Mouse (Mus musculus): Measurements from ENCODE around the gene Tmem132e. TPM values are rescaled to one million over a fixed set of nuclear protein-coding genes. Genes with fewer than 3 reads are reported as not detected.

Tmem132e gene
- polyA plus RNA-seq, 1 experiment from 2014 or later, result 0.93 TPM

DNA sequence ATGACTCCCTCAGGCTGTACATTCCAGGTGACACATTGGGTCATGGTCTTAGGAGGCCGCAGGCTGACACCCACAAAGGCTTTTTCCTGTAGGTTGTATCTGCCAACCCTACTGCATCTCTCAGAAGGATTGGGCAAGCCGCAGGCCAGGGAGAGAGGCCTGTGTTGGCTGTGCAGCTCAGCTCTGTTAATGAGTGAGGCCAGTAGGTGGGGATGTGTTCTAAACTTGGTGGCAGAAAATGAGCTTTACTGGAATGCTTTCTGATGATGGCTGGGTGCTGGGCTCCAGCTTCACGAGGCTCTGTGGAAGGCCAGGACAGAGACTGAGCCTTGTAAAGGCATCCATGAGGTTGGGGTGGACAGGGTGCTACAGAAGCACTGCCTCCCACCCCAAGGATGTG, 3.6 kb downstream of the Tmem132e start:
- Histone ChIP-seq H3K4me1 (peaks cover 49% of the 10 kb centered on the region), H3K4me3 (no peak overlapping the region), H3K36me3 (no peaks in the 10 kb centered on the region), H3K9me3 (replicated peaks) (no peaks in the 10 kb centered on the region), H3K27me3 (ENCODE audit: low read depth, poor library complexity, severe bottlenecking) (peaks cover 85% of the 10 kb centered on the region), H3K27ac (replicated peaks) (no peak overlapping the region)
- no peak for DNase-seq (ENCODE audit: low spot score)
- WGBS, result 65% methylated on average over 3 of the region's 3 CpGs

DNA sequence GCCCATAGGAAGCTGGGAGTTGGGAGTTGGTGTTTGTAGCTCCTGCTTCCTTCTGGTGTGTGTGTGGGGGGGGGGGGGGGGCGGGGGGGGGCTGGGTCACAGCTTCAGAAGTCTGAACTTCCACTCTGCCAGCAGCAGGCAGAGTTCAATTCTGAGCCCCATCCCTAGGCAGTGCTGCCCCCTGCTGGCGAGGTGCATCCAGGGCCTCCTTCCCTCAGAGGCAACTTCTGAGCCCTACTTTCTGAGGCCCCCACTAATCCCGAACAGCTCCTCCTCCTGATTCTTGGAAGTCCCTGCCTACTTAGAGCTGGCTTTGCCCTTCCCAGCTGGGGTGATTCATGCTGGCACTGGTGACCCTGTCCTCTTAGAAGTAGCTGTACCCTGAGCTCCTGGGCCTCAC, 10.9 kb downstream of the Tmem132e start:
- no peaks in the 10 kb centered on the region for H3K9me3 ChIP-seq (replicated peaks)

DNA sequence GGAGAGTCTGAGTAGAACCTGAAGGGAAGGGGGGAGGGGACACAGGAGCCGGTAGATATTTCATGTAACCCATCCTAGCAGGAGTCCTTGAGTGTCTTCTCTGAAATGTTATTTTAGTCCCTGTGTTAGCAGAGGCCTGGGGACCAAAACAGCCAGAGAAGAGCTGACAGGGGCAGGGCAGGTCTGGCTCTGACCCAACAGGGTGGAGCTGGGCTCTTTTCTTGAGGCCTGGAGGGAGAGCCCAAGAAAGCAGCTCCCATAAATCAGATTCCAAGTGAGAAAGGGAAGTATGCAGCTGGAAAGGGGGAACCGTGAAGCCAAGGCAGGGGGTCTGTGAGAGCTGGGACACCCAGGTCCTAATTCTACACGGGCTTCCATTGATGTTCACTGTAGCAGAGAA, 16.9 kb downstream of the Tmem132e start:
- Histone ChIP-seq H3K4me3 (no peak overlapping the region), H3K9me3 (replicated peaks) (no peaks in the 10 kb centered on the region), H3K36me3 (no peaks in the 10 kb centered on the region), H3K27me3 (ENCODE audit: low read depth, poor library complexity, severe bottlenecking) (peaks cover 74% of the 10 kb centered on the region), H3K27ac (replicated peaks) (peak overlapping the region; percentile 61; the same call in 1 of the 2 replicates), H3K4me1 (peaks cover 38% of the 10 kb centered on the region)
- no peak for DNase-seq (ENCODE audit: low spot score)
- 53% methylated on average over 3 of the region's 3 CpGs for WGBS

More for the DNA sequence above, 10.9 kb downstream of the Tmem132e start:
- Histone ChIP-seq H3K4me1 (peaks cover 19% of the 10 kb centered on the region), H3K27ac (replicated peaks) (no peak overlapping the region), H3K4me3 (no peak overlapping the region), H3K36me3 (no peaks in the 10 kb centered on the region), H3K27me3 (ENCODE audit: low read depth, poor library complexity, severe bottlenecking) (peaks cover 57% of the 10 kb centered on the region)
- DNase-seq (ENCODE audit: low spot score), result peak; percentile 38
- 21% methylated on average over 3 of the region's 3 CpGs for WGBS

DNA sequence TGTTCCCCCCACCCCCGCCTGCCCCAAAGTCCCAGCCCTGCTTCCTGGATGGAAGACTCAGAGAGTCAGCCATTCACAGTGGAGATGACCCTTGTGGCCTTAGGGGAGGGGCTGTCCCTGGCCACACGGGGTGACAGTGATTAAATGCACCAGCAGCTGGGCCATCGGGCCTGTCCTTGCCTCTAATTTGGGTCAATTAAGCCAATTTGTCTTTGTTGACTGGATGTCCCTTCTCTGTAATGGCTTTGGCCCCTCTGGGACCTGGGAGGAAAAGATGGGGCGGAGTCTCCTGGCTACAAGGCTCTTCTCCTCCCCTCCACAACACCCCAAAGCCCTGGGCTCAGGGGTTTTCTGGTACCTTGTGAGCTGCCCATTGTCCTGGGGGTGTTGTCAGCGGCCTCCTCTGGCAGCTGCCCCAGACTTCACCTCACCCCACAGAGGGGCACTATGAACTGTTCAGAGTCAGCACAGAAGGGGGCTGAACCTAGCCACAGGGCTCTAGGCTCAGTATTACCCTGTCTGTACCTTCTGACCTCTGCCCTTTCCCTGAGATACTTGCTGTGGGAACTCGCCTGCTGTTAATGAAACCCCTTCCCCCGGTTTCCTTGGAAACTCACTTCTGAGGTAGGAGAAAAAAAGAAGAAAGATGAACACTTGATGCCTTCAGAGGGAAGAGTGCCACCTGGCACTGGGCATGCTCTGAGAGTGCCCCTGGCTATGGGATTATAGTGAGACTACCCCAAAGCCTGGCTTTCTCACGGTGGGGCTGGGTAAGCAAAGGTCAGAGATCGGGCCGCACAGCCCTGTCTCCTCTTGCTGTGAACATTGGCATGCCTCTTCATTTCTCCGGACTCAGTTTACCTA, 17.9 kb downstream of the Tmem132e start:
- Histone ChIP-seq H3K9me3 (replicated peaks) (no peaks in the 10 kb centered on the region), H3K4me3 (no peak overlapping the region), H3K36me3 (no peaks in the 10 kb centered on the region), H3K27me3 (ENCODE audit: low read depth, poor library complexity, severe bottlenecking) (peaks cover 71% of the 10 kb centered on the region), H3K4me1 (peaks cover 38% of the 10 kb centered on the region), H3K27ac (replicated peaks) (peak overlapping the region; percentile 61)
- peak; percentile 43 for DNase-seq (ENCODE audit: low spot score)
- WGBS, result 29% methylated on average over 11 of the region's 11 CpGs

DNA sequence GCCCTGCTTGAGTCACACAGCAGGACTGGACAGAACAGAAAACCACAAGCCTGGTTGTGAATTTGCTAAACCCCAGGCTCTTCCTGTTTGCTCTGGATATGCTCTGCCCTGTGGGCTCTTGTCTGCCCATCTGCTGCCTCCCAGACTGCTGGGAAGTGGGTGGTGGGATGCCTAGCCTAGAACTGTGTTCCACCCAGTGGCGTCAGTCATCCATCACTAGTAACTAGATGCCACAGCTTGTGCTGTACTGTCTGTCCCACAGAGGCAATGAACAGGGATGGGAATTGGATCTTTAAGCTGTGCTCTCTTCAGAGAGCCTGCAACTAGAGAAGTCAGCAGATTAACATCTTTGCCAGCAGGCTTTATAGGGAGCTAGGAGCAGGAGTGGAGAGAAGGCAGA, 23.8 kb downstream of the Tmem132e start:
- H3K27me3 ChIP-seq (ENCODE audit: low read depth, poor library complexity, severe bottlenecking), result peaks cover 85% of the 10 kb centered on the region
- WGBS, result 88% methylated on average over 1 of the region's 1 CpGs
- no peaks in the 10 kb centered on the region for H3K9me3 ChIP-seq (replicated peaks)
- no peak for DNase-seq (ENCODE audit: low spot score)
- H3K4me3 ChIP-seq, result no peak overlapping the region
- no peaks in the 10 kb centered on the region for H3K36me3 ChIP-seq
- H3K27ac ChIP-seq (replicated peaks), result no peak overlapping the region; the same call in 1 of the 2 replicates
- H3K4me1 ChIP-seq, result peaks cover 11% of the 10 kb centered on the region

GRCm38 (mm10) chr11:82418337-82419041, 29.8 kb downstream of the Tmem132e start:
- Histone ChIP-seq H3K27ac (replicated peaks) (peak overlapping the region; percentile 55; the same call in 1 of the 2 replicates), H3K27me3 (ENCODE audit: low read depth, poor library complexity, severe bottlenecking) (peaks cover 70% of the 10 kb centered on the region), H3K4me3 (no peak overlapping the region), H3K36me3 (no peaks in the 10 kb centered on the region), H3K9me3 (replicated peaks) (no peaks in the 10 kb centered on the region), H3K4me1 (peaks cover 51% of the 10 kb centered on the region)
- WGBS, result 60% methylated on average over 8 of the region's 9 CpGs
- DNase-seq (ENCODE audit: low spot score), result no peak

- peaks cover 62% of the 10 kb centered on the region for H3K4me1 ChIP-seq
- DNase-seq (ENCODE audit: low spot score), result peak; percentile 28
Observed at GRCm38 (mm10) chr11:82421909-82422308, 33.2 kb downstream of the Tmem132e start.

DNA sequence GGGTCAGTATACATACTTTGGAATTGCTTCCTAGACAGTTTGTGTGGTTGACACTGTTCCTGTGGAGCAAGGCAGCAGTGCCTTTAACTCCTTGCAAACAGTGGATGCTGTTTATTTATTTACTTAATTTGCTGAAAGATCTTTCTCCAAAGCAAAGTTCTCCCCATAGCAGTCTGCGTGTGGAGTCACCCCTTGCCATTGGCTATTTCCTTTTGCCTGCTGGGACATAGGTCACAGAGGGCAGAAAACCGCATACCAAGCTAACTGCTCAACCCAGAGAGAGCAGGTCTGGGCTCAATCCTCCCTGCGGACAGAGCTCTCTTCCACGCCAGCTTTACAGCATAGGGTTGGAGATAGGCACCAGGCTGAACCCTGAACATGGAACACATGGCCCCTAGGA, 34.8 kb downstream of the Tmem132e start:
- 33% methylated on average over 4 of the region's 4 CpGs for WGBS
- Histone ChIP-seq H3K27ac (replicated peaks) (0 out of 2 replicates have a peak overlapping the region, but pooled peaks have one; percentile 43), H3K9me3 (replicated peaks) (no peaks in the 10 kb centered on the region), H3K36me3 (no peaks in the 10 kb centered on the region), H3K27me3 (ENCODE audit: low read depth, poor library complexity, severe bottlenecking) (peaks cover 51% of the 10 kb centered on the region), H3K4me3 (no peak overlapping the region), H3K4me1 (peaks cover 53% of the 10 kb centered on the region)
- DNase-seq (ENCODE audit: low spot score), result peak; percentile 45

More at GRCm38 (mm10) chr11:82421909-82422308, 33.2 kb downstream of the Tmem132e start:
- 61% methylated on average over 5 of the region's 5 CpGs for WGBS
- H3K27ac ChIP-seq (replicated peaks), result no peak overlapping the region; the same call in 1 of the 2 replicates
- no peak overlapping the region for H3K4me3 ChIP-seq
- no peaks in the 10 kb centered on the region for H3K36me3 ChIP-seq
- H3K27me3 ChIP-seq (ENCODE audit: low read depth, poor library complexity, severe bottlenecking), result peaks cover 60% of the 10 kb centered on the region
- no peaks in the 10 kb centered on the region for H3K9me3 ChIP-seq (replicated peaks)

DNA sequence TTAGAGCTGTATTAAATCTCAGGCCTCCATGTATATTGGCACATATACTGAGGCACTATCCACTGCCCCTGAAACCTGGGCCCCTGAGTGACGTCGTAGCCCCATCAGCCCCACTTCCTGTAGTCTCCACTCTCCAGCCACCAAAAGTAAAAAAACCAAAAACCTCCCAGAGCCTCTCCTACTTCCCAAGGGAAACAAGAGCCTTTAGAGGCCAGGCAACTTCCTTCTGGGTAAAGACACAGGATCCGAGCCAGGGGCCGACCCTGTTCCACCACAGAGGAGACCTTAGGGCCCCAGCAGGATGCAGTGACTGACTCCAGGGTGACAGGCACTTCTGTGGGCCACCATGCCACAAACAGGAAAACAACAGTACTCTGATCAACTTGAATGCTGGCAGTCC, 40.1 kb downstream of the Tmem132e start:
- no peaks in the 10 kb centered on the region for H3K9me3 ChIP-seq (replicated peaks)
- no peak for DNase-seq (ENCODE audit: low spot score)
- 73% methylated on average over 4 of the region's 4 CpGs for WGBS
- H3K4me1 ChIP-seq, result peaks cover 10% of the 10 kb centered on the region
- H3K36me3 ChIP-seq, result no peaks in the 10 kb centered on the region
- H3K27ac ChIP-seq (replicated peaks), result no peak overlapping the region
- H3K27me3 ChIP-seq (ENCODE audit: low read depth, poor library complexity, severe bottlenecking), result peaks cover 71% of the 10 kb centered on the region
- no peak overlapping the region for H3K4me3 ChIP-seq

DNA sequence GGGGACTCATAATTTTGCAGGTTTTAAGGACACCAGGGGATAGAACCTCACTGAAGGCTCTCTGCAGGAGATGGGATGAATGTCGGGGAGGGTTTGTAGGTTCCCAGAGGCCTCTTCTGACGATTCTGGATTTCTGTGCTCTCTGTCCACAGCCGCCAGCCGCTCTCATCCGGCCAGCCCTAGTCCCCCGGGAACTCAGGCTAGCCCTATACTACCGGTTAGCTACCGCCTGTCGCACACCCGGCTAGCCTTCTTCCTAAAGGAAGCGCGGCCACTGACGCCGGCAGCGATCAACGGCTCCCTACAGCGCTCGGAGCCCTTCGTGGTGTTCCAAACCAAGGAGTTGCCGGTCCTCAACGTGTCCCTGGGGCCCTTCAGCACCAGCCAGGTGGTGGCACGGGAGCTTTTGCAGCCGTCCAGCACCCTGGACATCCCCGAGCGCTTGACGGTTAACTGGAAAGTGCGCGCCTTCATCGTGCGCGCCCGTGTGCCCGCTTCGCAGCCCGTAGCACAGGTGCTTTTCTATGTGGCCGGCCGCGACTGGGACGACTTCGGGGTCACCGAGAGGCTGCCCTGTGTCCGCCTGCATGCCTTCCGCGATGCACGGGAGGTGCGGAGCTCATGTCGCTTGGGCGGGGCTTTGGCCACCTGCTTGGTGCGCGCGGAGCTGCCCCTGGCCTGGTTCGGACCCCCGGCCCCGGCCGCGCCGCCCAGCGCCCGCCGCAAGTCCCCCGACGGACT, 45.6 kb downstream of the Tmem132e start:
- WGBS, result 2% methylated on average over 62 of the region's 62 CpGs
- H3K4me1 ChIP-seq, result peaks cover 16% of the 10 kb centered on the region
- peak; percentile 30 for DNase-seq (ENCODE audit: low spot score)
- H3K36me3 ChIP-seq, result no peaks in the 10 kb centered on the region
- H3K27ac ChIP-seq (replicated peaks), result 0 out of 2 replicates have a peak overlapping the region, but pooled peaks have one; percentile 33
- H3K4me3 ChIP-seq, result peak overlapping the region; percentile 61
- no peaks in the 10 kb centered on the region for H3K9me3 ChIP-seq (replicated peaks)
- H3K27me3 ChIP-seq (ENCODE audit: low read depth, poor library complexity, severe bottlenecking), result peaks cover 83% of the 10 kb centered on the region

DNA sequence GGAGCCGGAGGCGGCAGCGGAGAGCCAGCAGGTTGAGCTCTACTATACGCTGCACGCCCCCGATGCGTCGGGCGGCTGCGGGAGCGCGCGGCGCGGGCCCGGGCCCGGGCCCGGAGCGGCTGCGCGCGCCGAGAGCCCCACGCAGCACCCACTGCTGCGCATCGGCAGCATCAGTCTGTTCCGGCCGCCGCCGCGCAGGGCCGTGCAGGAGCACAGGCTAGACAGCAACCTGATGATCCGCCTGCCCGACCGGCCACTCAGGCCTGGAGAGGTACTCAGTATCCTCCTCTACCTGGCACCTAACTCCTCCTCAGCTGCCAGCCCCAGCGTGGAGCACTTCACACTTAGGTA, 46.1 kb downstream of the Tmem132e start:
- H3K27ac ChIP-seq (replicated peaks), result no peak overlapping the region
- H3K36me3 ChIP-seq, result no peaks in the 10 kb centered on the region
- peaks cover 14% of the 10 kb centered on the region for H3K4me1 ChIP-seq
- no peak for DNase-seq (ENCODE audit: low spot score)
- 4% methylated on average over 36 of the region's 36 CpGs for WGBS
- no peaks in the 10 kb centered on the region for H3K9me3 ChIP-seq (replicated peaks)
- H3K27me3 ChIP-seq (ENCODE audit: low read depth, poor library complexity, severe bottlenecking), result peaks cover 82% of the 10 kb centered on the region
- peak overlapping the region; percentile 61 for H3K4me3 ChIP-seq

- H3K4me1 ChIP-seq, result peaks cover 23% of the 10 kb centered on the region
- no peaks in the 10 kb centered on the region for H3K36me3 ChIP-seq
- no peak overlapping the region for H3K4me3 ChIP-seq
- 78% methylated on average over 9 of the region's 9 CpGs for WGBS
- no peak for DNase-seq (ENCODE audit: low spot score)
- H3K9me3 ChIP-seq (replicated peaks), result no peaks in the 10 kb centered on the region
- peaks cover 14% of the 10 kb centered on the region for H3K27me3 ChIP-seq (ENCODE audit: low read depth, poor library complexity, severe bottlenecking)
- H3K27ac ChIP-seq (replicated peaks), result no peak overlapping the region
Observed at GRCm38 (mm10) chr11:82448485-82448884, 59.8 kb downstream of the Tmem132e start.

Measured in midbrain, embryonic 10.5 days (tissue).